Mouse (Mus musculus): ENCODE data around the gene Defb28. TPM values are rescaled to one million over a fixed set of nuclear protein-coding genes. Genes with fewer than 3 reads are reported as not detected.

Defb28 gene
- polyA plus RNA-seq, 1 experiment from 2014 or later, result not detected

DNA sequence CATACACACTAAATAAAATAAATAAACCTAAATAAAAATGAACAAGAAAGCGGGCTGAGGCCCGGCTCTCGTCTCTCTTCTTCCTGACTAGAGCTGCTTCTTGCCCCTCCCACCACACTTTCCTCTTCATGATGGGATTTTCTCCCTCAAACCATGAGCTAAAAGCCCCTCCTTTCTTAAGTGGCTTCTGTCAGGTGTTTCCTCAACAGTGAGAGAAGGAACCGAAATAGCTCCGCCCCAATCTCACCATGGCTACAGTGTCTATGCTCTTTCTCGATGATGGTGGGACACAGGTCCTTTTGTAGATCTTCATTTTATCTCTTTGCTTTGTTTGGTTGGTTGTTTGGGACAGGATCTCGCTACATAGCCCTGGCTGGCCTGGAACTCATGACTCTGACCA is 38.6 kb downstream of the Defb28 start:
- no peak for ATAC-seq (ENCODE audit: insufficient number of reproducible peaks, insufficient read depth, low FRiP score, low read depth)
- Histone ChIP-seq H3K4me2 (ENCODE audit: low read length) (no peak overlapping the region), H3K4me1 (ENCODE audit: control insufficient read depth in 2 of 2, insufficient read depth in 2 of 2, low read length in 2 of 2) (0 out of 4 replicates have a peak, but pooled peaks cover 0 to 4% of the 10 kb centered on the region in 2 experiments), H3K9me3 (ENCODE audit: control insufficient read depth, low read length) (no peaks in the 10 kb centered on the region), H3K4me3 (ENCODE audit: control insufficient read depth in 1 of 2, insufficient read depth in 1 of 2, low read depth in 1 of 2, low read length in 2 of 2) (no peak overlapping the region), H3K9ac (ENCODE audit: low read length) (no peak overlapping the region), H3K36me3 (ENCODE audit: control insufficient read depth, insufficient read depth, low read length) (no peaks in the 10 kb centered on the region), H3K27me3 (ENCODE audit: control insufficient read depth, insufficient read depth, low read length) (no peaks in the 10 kb centered on the region), H3K27ac (replicated peaks in 1 of 2; ENCODE audit: control insufficient read depth in 1 of 2, insufficient read depth in 1 of 2, low read depth in 2 of 2, low read length in 2 of 2) (no peak overlapping the region)
- 82% methylated on average over 7 of the region's 7 CpGs for WGBS

GRCm38 (mm10) chr2:152569038-152569437 is 51.0 kb downstream of the Defb28 start, which contains the start of gene Gm17416:
Gm17416 (plus strand) TSS chr2:152569338.
- H3K4me1 ChIP-seq (ENCODE audit: control insufficient read depth in 2 of 2, insufficient read depth in 2 of 2, low read length in 2 of 2), result no peaks in the 10 kb centered on the region
- H3K9me3 ChIP-seq (ENCODE audit: control insufficient read depth, low read length), result no peaks in the 10 kb centered on the region
- no peak within 1 kb of the TSS for H3K9ac ChIP-seq (ENCODE audit: low read length)
- no peaks in the 10 kb centered on the region for H3K27me3 ChIP-seq (ENCODE audit: control insufficient read depth, insufficient read depth, low read length)
- H3K4me3 ChIP-seq (ENCODE audit: control insufficient read depth in 1 of 2, insufficient read depth in 1 of 2, low read depth in 1 of 2, low read length in 2 of 2), result no peak within 1 kb of the TSS
- no peak within 1 kb of the TSS for H3K27ac ChIP-seq (replicated peaks in 1 of 2; ENCODE audit: control insufficient read depth in 1 of 2, insufficient read depth in 1 of 2, low read depth in 2 of 2, low read length in 2 of 2)
- H3K36me3 ChIP-seq (ENCODE audit: control insufficient read depth, insufficient read depth, low read length), result no peaks in the 10 kb centered on the region
- ATAC-seq (ENCODE audit: insufficient number of reproducible peaks, insufficient read depth, low FRiP score, low read depth), result no peak
- H3K4me2 ChIP-seq (ENCODE audit: low read length), result no peak within 1 kb of the TSS
- WGBS, result 83% methylated on average over 5 of the region's 5 CpGs

GRCm38 (mm10) chr2:152569881-152570280 is 51.8 kb downstream of the Defb28 start:
- Histone ChIP-seq H3K27me3 (ENCODE audit: control insufficient read depth, insufficient read depth, low read length) (no peaks in the 10 kb centered on the region), H3K9me3 (ENCODE audit: control insufficient read depth, low read length) (no peaks in the 10 kb centered on the region), H3K27ac (replicated peaks in 1 of 2; ENCODE audit: control insufficient read depth in 1 of 2, insufficient read depth in 1 of 2, low read depth in 2 of 2, low read length in 2 of 2) (no peak overlapping the region), H3K4me2 (ENCODE audit: low read length) (no peak overlapping the region), H3K4me3 (ENCODE audit: control insufficient read depth in 1 of 2, insufficient read depth in 1 of 2, low read depth in 1 of 2, low read length in 2 of 2) (no peak overlapping the region), H3K4me1 (ENCODE audit: control insufficient read depth in 2 of 2, insufficient read depth in 2 of 2, low read length in 2 of 2) (no peaks in the 10 kb centered on the region), H3K9ac (ENCODE audit: low read length) (no peak overlapping the region), H3K36me3 (ENCODE audit: control insufficient read depth, insufficient read depth, low read length) (no peaks in the 10 kb centered on the region)
- WGBS, result 74% methylated on average over 4 of the region's 4 CpGs
- ATAC-seq (ENCODE audit: insufficient number of reproducible peaks, insufficient read depth, low FRiP score, low read depth), result no peak

DNA sequence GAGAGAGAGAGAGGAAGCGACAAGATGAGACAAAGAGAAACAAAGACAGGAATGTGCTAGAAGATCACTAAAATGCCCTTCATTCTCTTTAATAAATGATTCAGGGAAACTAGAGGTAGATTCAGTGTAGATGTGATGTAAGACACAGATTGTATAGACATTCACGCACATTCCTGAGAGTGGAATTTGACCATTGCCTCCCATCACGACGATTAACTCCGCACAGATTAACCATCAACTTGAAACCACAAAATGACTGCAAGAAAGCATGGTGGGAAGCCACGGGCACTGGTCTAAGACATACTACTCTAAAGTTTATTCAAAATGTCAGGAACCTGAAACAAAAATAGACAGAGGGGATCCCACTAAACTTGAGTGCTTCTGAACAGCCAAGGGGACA is 52.3 kb downstream of the Defb28 start:
- H3K4me3 ChIP-seq (ENCODE audit: control insufficient read depth in 1 of 2, insufficient read depth in 1 of 2, low read depth in 1 of 2, low read length in 2 of 2), result no peak overlapping the region
- no peaks in the 10 kb centered on the region for H3K36me3 ChIP-seq (ENCODE audit: control insufficient read depth, insufficient read depth, low read length)
- H3K4me1 ChIP-seq (ENCODE audit: control insufficient read depth in 2 of 2, insufficient read depth in 2 of 2, low read length in 2 of 2), result no peaks in the 10 kb centered on the region
- H3K27me3 ChIP-seq (ENCODE audit: control insufficient read depth, insufficient read depth, low read length), result no peaks in the 10 kb centered on the region
- ATAC-seq (ENCODE audit: insufficient number of reproducible peaks, insufficient read depth, low FRiP score, low read depth), result no peak
- WGBS, result 84% methylated on average over 6 of the region's 6 CpGs
- H3K4me2 ChIP-seq (ENCODE audit: low read length), result no peak overlapping the region
- no peak overlapping the region for H3K27ac ChIP-seq (replicated peaks in 1 of 2; ENCODE audit: control insufficient read depth in 1 of 2, insufficient read depth in 1 of 2, low read depth in 2 of 2, low read length in 2 of 2)
- no peaks in the 10 kb centered on the region for H3K9me3 ChIP-seq (ENCODE audit: control insufficient read depth, low read length)
- no peak overlapping the region for H3K9ac ChIP-seq (ENCODE audit: low read length)

Other genes starting within 250 kb of the Defb28 start
- gene Tbc1d20, start 224.4 kb upstream of the Defb28 start, polyA plus RNA-seq (2014; fragmentation: Nextera tagmentation; extraction: Ambion mirVana), result 31.6 and 32.2 TPM in 2 replicates
- 63.0 and 63.1 TPM in 2 replicates for gene Rbck1, start 185.6 kb upstream of the Defb28 start, polyA plus RNA-seq (2014; fragmentation: Nextera tagmentation; extraction: Ambion mirVana)
- 1.8 and 1.9 TPM in 2 replicates for gene Trib3, start 174.2 kb upstream of the Defb28 start, polyA plus RNA-seq (2014; fragmentation: Nextera tagmentation; extraction: Ambion mirVana)
- gene Nrsn2, start 141.6 kb upstream of the Defb28 start, polyA plus RNA-seq (2014; fragmentation: Nextera tagmentation; extraction: Ambion mirVana), result 2.2 and 3.8 TPM in 2 replicates
- gene Sox12, start 120.2 kb upstream of the Defb28 start, polyA plus RNA-seq (2014; fragmentation: Nextera tagmentation; extraction: Ambion mirVana), result 13.1 and 15.0 TPM in 2 replicates
- 35.7 and 36.1 TPM in 2 replicates for gene Zcchc3, start 103.2 kb upstream of the Defb28 start, polyA plus RNA-seq (2014; fragmentation: Nextera tagmentation; extraction: Ambion mirVana)
- gene 6820408C15Rik, start 102.7 kb upstream of the Defb28 start, polyA plus RNA-seq (2014; fragmentation: Nextera tagmentation; extraction: Ambion mirVana), result 1.8 and 2.3 TPM in 2 replicates
- not detected in 2 replicates for gene Defb23, start 53.6 kb upstream of the Defb28 start, polyA plus RNA-seq (2014; fragmentation: Nextera tagmentation; extraction: Ambion mirVana)
- gene Defb20, start 41.2 kb upstream of the Defb28 start, polyA plus RNA-seq (2014; fragmentation: Nextera tagmentation; extraction: Ambion mirVana), result not detected in 2 replicates
- not detected in 2 replicates for gene Defb22, start 28.1 kb upstream of the Defb28 start, polyA plus RNA-seq (2014; fragmentation: Nextera tagmentation; extraction: Ambion mirVana)
- not detected in 2 replicates for gene Defb26, start 6.6 kb upstream of the Defb28 start, polyA plus RNA-seq (2014; fragmentation: Nextera tagmentation; extraction: Ambion mirVana)
- not detected in 2 replicates for gene Defb29, start 21.8 kb downstream of the Defb28 start, polyA plus RNA-seq (2014; fragmentation: Nextera tagmentation; extraction: Ambion mirVana)
- not detected in 2 replicates for gene Gm17416, start 51.1 kb downstream of the Defb28 start, polyA plus RNA-seq (2014; fragmentation: Nextera tagmentation; extraction: Ambion mirVana)
- not detected in 2 replicates for gene Defb21, start 54.5 kb downstream of the Defb28 start, polyA plus RNA-seq (2014; fragmentation: Nextera tagmentation; extraction: Ambion mirVana)
- gene Defb19, start 62.1 kb downstream of the Defb28 start, polyA plus RNA-seq (2014; fragmentation: Nextera tagmentation; extraction: Ambion mirVana), result 1.2 TPM in 1 of 2 replicates, not detected in the other
- not detected in 2 replicates for gene Defb45, start 81.1 kb downstream of the Defb28 start, polyA plus RNA-seq (2014; fragmentation: Nextera tagmentation; extraction: Ambion mirVana)
- gene Defb36, start 86.1 kb downstream of the Defb28 start, polyA plus RNA-seq (2014; fragmentation: Nextera tagmentation; extraction: Ambion mirVana), result not detected in 2 replicates
- gene Defb25, start 104.8 kb downstream of the Defb28 start, polyA plus RNA-seq (2014; fragmentation: Nextera tagmentation; extraction: Ambion mirVana), result 0.94 and 0.95 TPM in 2 replicates
- 13.0 and 13.2 TPM in 2 replicates for gene Rem1, start 108.7 kb downstream of the Defb28 start, polyA plus RNA-seq (2014; fragmentation: Nextera tagmentation; extraction: Ambion mirVana)
- 70.6 and 74.6 TPM in 2 replicates for gene H13, start 151.2 kb downstream of the Defb28 start, polyA plus RNA-seq (2014; fragmentation: Nextera tagmentation; extraction: Ambion mirVana)
- 20.8 and 25.6 TPM in 2 replicates for gene Mcts2, start 168.8 kb downstream of the Defb28 start, polyA plus RNA-seq (2014; fragmentation: Nextera tagmentation; extraction: Ambion mirVana)
- 56.8 and 61.1 TPM in 2 replicates for gene Id1, start 218.0 kb downstream of the Defb28 start, polyA plus RNA-seq (2014; fragmentation: Nextera tagmentation; extraction: Ambion mirVana)
- gene Cox4i2, start 235.9 kb downstream of the Defb28 start, polyA plus RNA-seq (2014; fragmentation: Nextera tagmentation; extraction: Ambion mirVana), result 18.5 and 18.6 TPM in 2 replicates